16 mouse cellular contexts compared by ENCODE assay signal in genomic region chr9:42214116-42214515, GRCm38 (mm10).
"Had no signal": no experiment of that assay in that cellular context is flagged by ENCODE, and none has a peak within 500 bp of the region (broad histone marks: within the 10 kb centered on the region; RNA-seq: fewer than 3 reads in every experiment).

No protein-coding gene starts in this region.

- H3K9me3 ChIP-seq: lung, embryonic 15.5 days; megakaryocyte, embryonic 14.5 days; midbrain, embryonic 13.5 days; midbrain, embryonic 15.5 days; neural tube, embryonic 12.5 days had no signal

- H3K4me3 ChIP-seq: lung, embryonic 15.5 days; megakaryocyte, embryonic 14.5 days; midbrain, embryonic 13.5 days; midbrain, embryonic 15.5 days; neural tube, embryonic 12.5 days had no signal

- H3K9ac ChIP-seq: liver, postnatal 0 days; lung, embryonic 15.5 days; midbrain, embryonic 13.5 days; midbrain, embryonic 15.5 days; neural tube, embryonic 12.5 days had no signal

- H3K4me2 ChIP-seq: lung, embryonic 15.5 days; midbrain, embryonic 11.5 days; midbrain, embryonic 13.5 days; midbrain, embryonic 15.5 days; neural tube, embryonic 12.5 days had no signal

- H3K27me3 ChIP-seq: lung, embryonic 15.5 days; midbrain, embryonic 13.5 days; midbrain, embryonic 15.5 days; neural tube, embryonic 12.5 days had no signal

- H3K27ac ChIP-seq: lung, embryonic 15.5 days; macrophage; midbrain, embryonic 13.5 days; midbrain, embryonic 15.5 days; neural tube, embryonic 12.5 days had no signal

- DNase-seq: liver, postnatal 0 days; lung, adult 2 months; lung, postnatal 14 days; lung, postnatal 36 days; right cerebral cortex, postnatal 14 days; thymus, adult 18-20 months; thymus, postnatal 14 days; thymus, postnatal 36 days had no signal

- H3K4me1 ChIP-seq: megakaryocyte, embryonic 14.5 days; midbrain, embryonic 13.5 days; midbrain, embryonic 15.5 days had no signal

- ATAC-seq: liver, postnatal 0 days; lung, postnatal 0 days; midbrain, embryonic 13.5 days; midbrain, embryonic 15.5 days had no signal

- H3K36me3 ChIP-seq: lung, embryonic 15.5 days; midbrain, embryonic 13.5 days; midbrain, embryonic 15.5 days; neural tube, embryonic 12.5 days had no signal
